Mouse (Mus musculus): ENCODE results near the gene Olfr830. TPM values are rescaled to one million over a fixed set of nuclear protein-coding genes. Genes with fewer than 3 reads are reported as not detected.
"Not testable (repeated sequence)": the region's sequence is repeated elsewhere in the genome, so short reads cannot be mapped to it uniquely, and the experiment has no call there.

The Olfr830 gene
- not detected in 2 replicates for polyA plus RNA-seq (2015; fragmentation: Nextera tagmentation; extraction: Ambion mirVana)

DNA sequence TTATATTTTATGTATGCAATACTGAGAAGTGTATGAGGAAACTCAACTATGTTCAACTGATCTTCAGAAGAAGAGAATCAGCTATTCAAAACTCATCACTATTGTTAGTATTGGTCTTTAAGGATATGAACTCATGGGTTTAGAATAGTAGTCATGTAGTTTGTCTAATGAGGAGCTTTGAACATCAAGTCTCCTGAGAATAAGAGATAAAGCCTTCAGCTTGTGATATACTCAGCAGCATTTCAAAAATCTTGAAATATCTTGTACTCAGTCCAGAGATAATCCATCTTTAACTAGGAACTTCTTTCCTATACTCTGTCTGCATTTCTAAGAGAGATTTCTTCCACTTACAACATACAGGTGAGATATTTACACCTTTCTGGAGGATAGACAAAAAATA, at the start of gene Olfr830:
TSS of gene Olfr830 (plus strand) at position 301 of the 400 bp plus-strand sequence.
- H3K27ac ChIP-seq: no peak within 1 kb of the TSS
- no peaks in the 10 kb centered on the region for H3K27me3 ChIP-seq (replicated peaks)
- H3K4me1 ChIP-seq: no peaks in the 10 kb centered on the region
- H3K36me3 ChIP-seq: no peaks in the 10 kb centered on the region
- H3K4me3 ChIP-seq (replicated peaks): no peak within 1 kb of the TSS
- H3K4me2 ChIP-seq: no peak within 1 kb of the TSS
- ATAC-seq (ENCODE audit: insufficient read depth, low FRiP score, low read depth): no peak
- no peaks in the 10 kb centered on the region for H3K9me3 ChIP-seq
- no peak within 1 kb of the TSS for H3K9ac ChIP-seq

DNA sequence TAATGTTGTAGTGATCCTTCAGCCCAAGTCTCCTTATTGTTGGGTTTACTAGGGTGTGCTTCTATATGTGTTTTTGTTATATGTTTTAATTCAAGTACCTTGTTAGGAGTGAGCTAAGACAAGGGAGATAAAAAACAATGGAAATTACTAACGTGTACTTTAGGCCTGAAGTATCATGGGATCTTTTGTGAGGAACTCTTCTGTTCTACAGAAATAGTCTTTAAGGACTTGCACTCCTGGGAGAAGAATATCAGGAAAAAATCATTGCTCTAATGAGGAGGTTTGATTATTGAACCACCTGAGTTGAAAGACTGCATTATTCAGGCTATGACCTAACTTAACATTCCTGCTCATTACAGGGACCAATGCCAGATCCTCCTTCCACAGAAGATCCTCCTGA, 19.9 kb upstream of the Olfr830 start, which contains the start of gene Olfr829:
TSS of gene Olfr829 (plus strand) at position 301 of the 400 bp plus-strand sequence.
- Histone ChIP-seq H3K27ac (no peak within 1 kb of the TSS), H3K4me2 (no peak within 1 kb of the TSS), H3K27me3 (replicated peaks) (no peaks in the 10 kb centered on the region), H3K9me3 (no peaks in the 10 kb centered on the region), H3K9ac (no peak within 1 kb of the TSS), H3K4me1 (no peaks in the 10 kb centered on the region), H3K4me3 (replicated peaks) (no peak within 1 kb of the TSS), H3K36me3 (no peaks in the 10 kb centered on the region)
- ATAC-seq (ENCODE audit: insufficient read depth, low FRiP score, low read depth): no peak
- WGBS: 55% methylated on average over 1 of the region's 1 CpGs

DNA sequence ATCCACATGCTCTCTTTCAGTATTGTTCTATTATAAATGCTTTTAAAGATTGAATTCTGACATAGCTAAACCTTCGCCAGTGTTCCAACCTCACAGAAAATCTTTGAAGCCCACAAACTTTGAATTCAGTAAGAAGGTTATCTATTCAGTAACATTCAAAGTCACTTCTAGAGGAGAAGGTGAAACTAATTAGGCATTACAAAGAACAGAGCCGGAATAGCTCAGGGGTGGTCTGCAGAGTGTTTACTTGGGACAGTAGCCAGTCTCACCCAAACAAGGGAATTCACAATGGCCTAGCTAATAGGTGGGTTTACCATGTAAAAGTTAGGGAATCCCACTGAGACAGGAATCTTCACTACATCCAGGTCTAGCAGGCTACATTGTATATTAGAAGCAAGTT, 33.2 kb downstream of the Olfr830 start:
- H3K9ac ChIP-seq; H3K27me3 ChIP-seq (replicated peaks); H3K36me3 ChIP-seq; H3K4me1 ChIP-seq; H3K4me2 ChIP-seq; H3K27ac ChIP-seq; H3K9me3 ChIP-seq; ATAC-seq (ENCODE audit: insufficient read depth, low FRiP score, low read depth); H3K4me3 ChIP-seq (replicated peaks): not testable (repeated sequence)
- 72% methylated on average over 2 of the region's 2 CpGs for WGBS

DNA sequence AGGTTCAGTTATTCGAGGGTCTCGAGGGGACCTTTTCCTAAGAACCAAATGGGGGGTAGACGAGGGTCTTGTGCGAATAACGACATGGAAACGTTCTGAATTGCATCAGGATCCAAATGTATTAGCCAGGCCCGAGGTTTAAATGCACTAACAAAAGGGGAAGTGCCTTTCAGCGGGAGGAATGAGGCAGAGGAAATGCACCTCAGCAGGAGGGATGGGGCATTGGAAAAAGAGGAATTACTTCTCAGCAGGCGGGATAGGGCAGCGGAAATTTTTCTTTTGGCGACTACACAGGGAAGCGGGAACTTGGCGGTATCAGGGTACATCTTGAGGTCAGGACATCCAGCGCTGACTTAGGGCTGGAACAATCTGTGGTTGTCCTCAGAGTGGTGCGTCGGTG, 53.4 kb downstream of the Olfr830 start:
- not testable (repeated sequence) for H3K9me3 ChIP-seq; H3K4me2 ChIP-seq; ATAC-seq (ENCODE audit: insufficient read depth, low FRiP score, low read depth); H3K4me3 ChIP-seq (replicated peaks); H3K9ac ChIP-seq; H3K36me3 ChIP-seq; H3K4me1 ChIP-seq; H3K27ac ChIP-seq; H3K27me3 ChIP-seq (replicated peaks)
- WGBS: 84% methylated on average over 16 of the region's 16 CpGs

Other genes with a start within 250 kb of the Olfr830 start
- 2.5 and 3.7 TPM in 2 replicates for gene Muc16, start 200.2 kb upstream of the Olfr830 start, polyA plus RNA-seq (2015; fragmentation: Nextera tagmentation; extraction: Ambion mirVana)
- not detected in 2 replicates for gene Olfr24, start 110.7 kb upstream of the Olfr830 start, polyA plus RNA-seq (2015; fragmentation: Nextera tagmentation; extraction: Ambion mirVana)
- gene Olfr828, start 55.2 kb upstream of the Olfr830 start, polyA plus RNA-seq (2015; fragmentation: Nextera tagmentation; extraction: Ambion mirVana): not detected in 2 replicates
- not detected in 2 replicates for gene Olfr829, start 19.8 kb upstream of the Olfr830 start, polyA plus RNA-seq (2015; fragmentation: Nextera tagmentation; extraction: Ambion mirVana)
- gene Olfr832, start 62.4 kb downstream of the Olfr830 start, polyA plus RNA-seq (2015; fragmentation: Nextera tagmentation; extraction: Ambion mirVana): not detected in 2 replicates
- gene Olfr834, start 113.3 kb downstream of the Olfr830 start, polyA plus RNA-seq (2015; fragmentation: Nextera tagmentation; extraction: Ambion mirVana): not detected in 2 replicates
- gene Olfr835, start 158.0 kb downstream of the Olfr830 start, polyA plus RNA-seq (2015; fragmentation: Nextera tagmentation; extraction: Ambion mirVana): not detected in 2 replicates
- gene Olfr836, start 245.7 kb downstream of the Olfr830 start, polyA plus RNA-seq (2015; fragmentation: Nextera tagmentation; extraction: Ambion mirVana): not detected in 2 replicates

Measured in stomach, embryonic 15.5 days (tissue).